Mouse (Mus musculus) left cerebral cortex, adult 11 months (tissue): ENCODE measurements at regions not wholly inside any gene's neighbourhood (a gene's known extent, or its start where the extent isn't known, plus 50 kb on each side); places are given as distances from the start of the nearest gene placed in this dataset.
"Not testable (repeated sequence)": the region's sequence is repeated elsewhere in the genome, so short reads cannot be mapped to it uniquely, and the experiment has no call there.

Source experiments
- DNase-seq: peaks from one replicate; pipeline ENCODE4 v3.0.0; 2022; ENCODE audit warnings: low spot score

- no peak for DNase-seq
Measured at GRCm38 (mm10) chr14:15061966-15062860, 259.0 kb downstream of the Nek10 start.

- DNase-seq = no peak
Measured at GRCm38 (mm10) chr14:15062861-15063418, 259.7 kb downstream of the Nek10 start.

DNA sequence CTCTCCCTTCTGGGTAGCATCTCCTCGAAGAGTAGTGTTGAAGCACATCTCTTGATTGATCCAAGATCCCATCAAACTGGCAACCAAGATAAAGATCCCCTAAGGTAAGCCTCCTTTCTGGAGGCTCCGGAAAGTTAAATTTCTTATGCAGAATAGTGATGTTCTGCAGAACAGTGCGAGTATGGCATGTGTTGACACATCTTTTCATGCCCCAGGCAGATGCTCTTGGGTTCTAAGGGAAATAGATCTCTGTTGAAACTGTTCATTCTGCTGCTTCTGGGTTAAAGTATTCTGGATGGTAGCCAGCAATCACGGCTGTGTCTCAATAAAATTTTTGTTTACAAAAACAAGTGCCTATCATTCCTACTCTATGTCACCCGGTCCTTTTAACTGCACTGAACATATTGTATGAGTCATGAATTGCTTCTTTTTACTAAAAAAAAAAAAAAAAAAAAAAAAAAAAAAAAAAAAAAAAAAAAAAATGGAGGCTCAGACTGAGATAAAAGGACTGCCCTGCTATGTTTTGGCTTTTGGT is 261.8 kb downstream of the Nek10 start:
- no peak for DNase-seq

- no peak for DNase-seq
Measured at GRCm38 (mm10) chr14:15075877-15076276, 272.7 kb downstream of the Nek10 start.

DNA sequence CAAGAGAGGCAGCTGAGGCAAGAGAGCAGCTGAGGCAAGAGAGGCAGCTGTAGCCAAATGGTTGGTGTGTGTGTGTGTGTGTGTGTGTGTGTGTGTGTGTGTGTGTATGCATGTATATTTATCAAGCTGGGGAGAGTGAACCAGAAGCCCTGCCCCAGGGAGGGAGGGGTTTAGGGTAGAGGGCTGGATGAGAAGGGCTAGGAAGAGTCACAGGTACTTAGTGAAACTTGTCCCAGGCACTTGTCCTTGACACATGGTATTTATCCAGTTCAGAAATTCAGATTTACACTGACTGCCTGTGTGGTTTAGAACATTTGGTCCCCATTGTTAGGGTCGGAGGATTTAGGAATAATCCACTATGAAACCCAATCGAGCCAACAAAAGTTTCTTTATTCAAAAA is 279.7 kb downstream of the Nek10 start:
- no peak for DNase-seq

- DNase-seq = no peak
Measured at GRCm38 (mm10) chr14:15083812-15084211, 280.6 kb downstream of the Nek10 start.

- no peak for DNase-seq
Measured at GRCm38 (mm10) chr14:15087061-15087460, 283.8 kb downstream of the Nek10 start.

- no peak for DNase-seq
Measured at GRCm38 (mm10) chr14:15096865-15097264, 293.6 kb downstream of the Nek10 start.

GRCm38 (mm10) chr14:15099909-15100308 is 296.7 kb downstream of the Nek10 start:
- no peak for DNase-seq

GRCm38 (mm10) chr14:15107795-15108321 is 304.6 kb downstream of the Nek10 start:
- peak; percentile 23 for DNase-seq

DNA sequence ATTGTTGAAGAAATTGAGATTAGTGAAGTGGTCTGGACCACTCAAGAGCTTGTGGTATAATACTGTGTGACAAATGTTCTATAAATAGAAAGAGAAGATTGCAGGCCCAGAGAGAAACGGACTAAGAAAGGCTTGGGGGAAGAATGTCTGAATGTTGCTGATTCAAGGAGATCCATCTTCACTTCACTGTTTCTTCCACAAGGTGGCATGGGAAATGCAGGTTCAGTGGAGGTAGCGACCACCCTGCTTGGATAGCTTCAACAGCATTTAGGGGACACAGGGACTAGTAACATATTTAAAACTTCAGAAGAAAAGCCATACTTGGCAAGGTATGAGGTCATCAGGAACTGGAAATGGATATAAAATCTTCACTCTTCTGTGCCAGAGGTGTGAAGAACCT is 316.5 kb downstream of the Nek10 start:
- DNase-seq = no peak

- DNase-seq = no peak
Measured at GRCm38 (mm10) chr14:15128157-15128556, 310.6 kb downstream of the Lrrc3b start.

DNA sequence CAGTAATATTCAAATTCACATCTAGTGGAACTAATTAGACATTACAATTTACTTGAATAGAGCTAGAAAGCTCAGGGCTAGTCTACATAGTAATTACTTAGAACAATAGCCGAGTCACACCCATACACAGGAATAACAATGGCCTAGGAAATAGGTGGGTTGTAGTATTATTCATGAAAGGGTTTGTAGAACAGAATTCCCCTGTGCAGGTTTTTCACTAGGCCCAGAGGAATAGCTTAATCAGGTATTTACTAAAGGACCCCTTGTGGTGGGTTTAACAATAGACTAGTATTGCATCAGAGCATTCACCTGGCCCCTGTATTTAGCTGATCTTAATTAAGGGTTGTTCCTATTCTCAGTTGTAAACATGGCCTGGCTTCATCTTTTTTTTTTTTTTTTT is 297.9 kb downstream of the Lrrc3b start:
- DNase-seq = not testable (repeated sequence)

DNA sequence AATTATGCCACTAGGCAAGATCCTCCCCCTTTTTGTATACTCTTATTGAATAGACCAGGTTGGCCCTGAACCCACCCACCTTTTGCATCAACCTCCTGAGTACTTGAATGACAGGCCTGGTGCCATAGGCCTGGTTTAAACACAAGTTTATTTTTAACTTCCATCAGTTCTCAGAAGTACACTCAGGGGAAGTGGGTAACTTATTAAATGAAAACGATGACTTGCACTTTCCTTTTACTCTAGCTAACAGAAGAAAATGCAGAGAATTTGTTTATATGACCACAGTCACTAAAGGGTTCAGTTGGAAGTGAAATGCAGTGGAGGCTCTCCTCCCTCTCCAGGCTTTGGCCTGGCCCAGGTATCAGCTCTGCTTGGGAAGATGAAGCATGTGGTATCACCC is 295.9 kb downstream of the Lrrc3b start:
- DNase-seq = no peak

GRCm38 (mm10) chr14:15148516-15148915 is 290.3 kb downstream of the Lrrc3b start:
- no peak for DNase-seq
